ENCODE assay signal across 19 mouse cellular contexts in genomic region chr10:83896160-83896559, GRCm38 (mm10).
DNase-seq lines count a peak whose midpoint lies in the region; ATAC-seq lines count a peak whose summit lies in the region.
"Had no signal": no experiment of that assay in that cellular context is flagged by ENCODE, and none has a peak within 500 bp of the region (broad histone marks: within the 10 kb centered on the region; RNA-seq: fewer than 3 reads in every experiment).

No protein-coding gene starts in this region.

- H3K9ac ChIP-seq in lung, embryonic 16.5 days (ENCODE audit: low read length): no peak overlapping the region
- H3K9ac ChIP-seq in heart, embryonic 16.5 days (ENCODE audit: low read length): no peak overlapping the region
- H3K9ac ChIP-seq: forebrain, embryonic 13.5 days; hindbrain, embryonic 14.5 days; intestine, embryonic 15.5 days; liver, embryonic 14.5 days; midbrain, embryonic 13.5 days had no signal

- peak; percentile 21 to 24 for DNase-seq in heart, adult 18-20 months
- no peak for DNase-seq in heart, postnatal 36 days
- no peak for DNase-seq in lung, postnatal 25 days (ENCODE audit: low spot score)
- DNase-seq in thymus, postnatal 10 days (ENCODE audit: low spot score in 2 of 2): no peak
- DNase-seq in ovary, postnatal 36 days (ENCODE audit: low spot score): no peak
- DNase-seq: adrenal gland, adult 8-10 months; cerebellum, adult 18-20 months; cerebellum, postnatal 36 days; thymus, postnatal 36 days had no signal

- H3K27ac ChIP-seq in lung, embryonic 16.5 days (ENCODE audit: low read length): 0 out of 2 replicates have a peak overlapping the region, but pooled peaks have one; percentile 32
- H3K27ac ChIP-seq in heart, embryonic 16.5 days (ENCODE audit: low read length): peak overlapping the region; percentile 91
- H3K27ac ChIP-seq: forebrain, embryonic 13.5 days; hindbrain, embryonic 14.5 days; intestine, embryonic 15.5 days; kidney, postnatal 0 days; liver, embryonic 14.5 days; midbrain, embryonic 13.5 days had no signal

- H3K4me3 ChIP-seq in lung, embryonic 16.5 days (ENCODE audit: low read length): no peak overlapping the region
- H3K4me3 ChIP-seq in heart, embryonic 16.5 days (ENCODE audit: low read length): no peak overlapping the region
- H3K4me3 ChIP-seq: forebrain, embryonic 13.5 days; intestine, embryonic 15.5 days; midbrain, embryonic 13.5 days had no signal

- H3K4me1 ChIP-seq in lung, embryonic 16.5 days (replicated peaks; ENCODE audit: control insufficient read depth, insufficient read depth, low read length): peaks cover 6% of the 10 kb centered on the region; the same call in 1 of the 2 replicates
- H3K4me1 ChIP-seq in heart, embryonic 16.5 days (ENCODE audit: control insufficient read depth, insufficient read depth, low read length): peaks cover 29% of the 10 kb centered on the region
- H3K4me1 ChIP-seq: forebrain, embryonic 13.5 days; intestine, embryonic 15.5 days; midbrain, embryonic 13.5 days had no signal

- H3K9me3 ChIP-seq in lung, embryonic 16.5 days (ENCODE audit: control insufficient read depth, low read length): no peaks in the 10 kb centered on the region
- no peaks in the 10 kb centered on the region for H3K9me3 ChIP-seq in heart, embryonic 16.5 days (replicated peaks; ENCODE audit: control insufficient read depth, low read length)
- H3K9me3 ChIP-seq: forebrain, embryonic 13.5 days; intestine, embryonic 15.5 days; midbrain, embryonic 13.5 days had no signal

- no peak overlapping the region for H3K4me2 ChIP-seq in lung, embryonic 16.5 days (ENCODE audit: low read depth, low read length)
- H3K4me2 ChIP-seq in heart, embryonic 16.5 days (ENCODE audit: low read depth, low read length): peak overlapping the region; percentile 27; the same call in 1 of the 2 replicates
- H3K4me2 ChIP-seq: forebrain, embryonic 13.5 days; hindbrain, embryonic 14.5 days; intestine, embryonic 15.5 days; midbrain, embryonic 13.5 days had no signal

- WGBS in lung, embryonic 16.5 days: 76% methylated on average over 5 of the region's 5 CpGs
- 42% methylated on average over 5 of the region's 5 CpGs for WGBS in heart, embryonic 16.5 days

- H3K36me3 ChIP-seq in lung, embryonic 16.5 days (ENCODE audit: control insufficient read depth, insufficient read depth, low read length): no peaks in the 10 kb centered on the region
- H3K36me3 ChIP-seq in heart, embryonic 16.5 days (ENCODE audit: control insufficient read depth, insufficient read depth): no peaks in the 10 kb centered on the region
- H3K36me3 ChIP-seq: intestine, embryonic 15.5 days; midbrain, embryonic 13.5 days had no signal

- intact Hi-C loops in heart, postnatal 36 days (cut with DNase I): loop anchor here (5.0 kb wide), 1 partner anchor 121 kb away; no protein-coding TSS in a partner anchor

- no peaks in the 10 kb centered on the region for H3K27me3 ChIP-seq in lung, embryonic 16.5 days (ENCODE audit: control insufficient read depth, insufficient read depth, low read depth, low read length)
- H3K27me3 ChIP-seq in heart, embryonic 16.5 days (ENCODE audit: control insufficient read depth, insufficient read depth, low read length): no peaks in the 10 kb centered on the region
- H3K27me3 ChIP-seq: CH12.LX; forebrain, embryonic 13.5 days; intestine, embryonic 15.5 days; midbrain, embryonic 13.5 days had no signal

- ATAC-seq in lung, embryonic 16.5 days (ENCODE audit: low read depth): peak; percentile 15; the same call in 1 of the 2 replicates
- ATAC-seq in heart, embryonic 16.5 days (replicated peaks; ENCODE audit: extremely low read depth, insufficient read depth, low FRiP score): peak; percentile 57
- ATAC-seq in megakaryocyte, adult 5-6 weeks (ENCODE audit: poor library complexity, severe bottlenecking): no peak
- ATAC-seq: forebrain, embryonic 13.5 days; intestine, embryonic 15.5 days; midbrain, embryonic 13.5 days had no signal

Comparison
In these comparisons a context has a peak if more than half of its experiments do, and no peak if none do; other contexts are left out.
1. DNase-seq: peak in heart, adult 18-20 months (2 of 2); none in heart, postnatal 36 days (0 of 2), lung, postnatal 25 days (single experiment), thymus, postnatal 10 days (0 of 2) and ovary, postnatal 36 days (single experiment).